2 mouse cellular contexts compared by ENCODE assay signal in the genomic region with DNA sequence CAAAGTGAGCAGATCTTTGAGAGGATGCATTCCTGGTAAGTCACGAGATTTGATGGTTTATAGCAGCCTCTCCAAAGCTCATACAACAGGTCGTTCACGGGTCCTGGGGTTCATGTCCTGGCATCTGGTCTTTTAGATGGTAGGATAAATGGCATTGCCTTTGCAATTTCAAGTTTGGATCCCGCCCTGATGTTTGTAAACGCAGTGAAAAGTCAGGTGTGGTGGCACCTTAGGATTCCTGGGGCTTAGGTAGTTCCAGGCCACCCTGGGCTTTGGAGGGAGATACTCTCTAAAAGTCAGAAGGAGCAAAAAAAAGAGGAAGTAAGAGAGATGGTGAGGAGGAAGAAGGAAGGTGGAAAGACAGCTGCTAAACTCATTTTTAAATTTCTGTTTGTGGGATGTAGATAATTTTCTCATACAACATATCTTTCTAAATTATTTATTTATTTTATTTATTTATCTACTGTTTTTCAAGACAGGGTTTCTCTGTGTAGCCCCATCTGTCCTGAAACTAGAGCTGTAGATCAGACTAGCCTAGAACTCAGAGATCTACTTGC.
TF ChIP-seq lines count a peak whose summit lies in the region.

No protein-coding gene starts in this region.

TF ChIP-seq in CH12.LX, 34 proteins besides CTCF, POLR2A, EP300 and RAD21 (continued from another document):
- TF ChIP-seq CHD1 (IDR thresholded peaks at IDR 0.05; ENCODE audit: low read depth, low read length) (no peak), MEF2A (IDR thresholded peaks at IDR 0.05; ENCODE audit: borderline replicate concordance, low read depth, low read length) (no peak), USF1 (IDR thresholded peaks at IDR 0.05; ENCODE audit: low read depth, low read length) (no peak), SIN3A (IDR thresholded peaks at IDR 0.05; ENCODE audit: low read length) (no peak), E2F4 (IDR thresholded peaks at IDR 0.05; ENCODE audit: insufficient replicate concordance, low read depth, low read length) (no peak), MAX (IDR thresholded peaks at IDR 0.05; ENCODE audit: low read length) (no peak), HCFC1 (IDR thresholded peaks at IDR 0.05; ENCODE audit: low read depth, low read length) (no peak), NELFE (IDR thresholded peaks at IDR 0.05; ENCODE audit: low read depth, low read length) (no peak), CHD2 (IDR thresholded peaks at IDR 0.05; ENCODE audit: low read length) (no peak)

TF ChIP-seq in MEL, 35 proteins besides CTCF, POLR2A, EP300 and RAD21 (continued from another document):
- peak; percentile 15; the same call in 1 of the 2 replicates for TF ChIP-seq SIN3A (IDR thresholded peaks at IDR 0.05; ENCODE audit: low read length)
- 0 out of 2 replicates have a peak, but pooled peaks have one; percentile 26 for TF ChIP-seq TBP (IDR thresholded peaks at IDR 0.05; ENCODE audit: low read depth, low read length)
- peak; percentile 48; the same call in 1 of the 2 replicates for TF ChIP-seq GATA1 (IDR thresholded peaks at IDR 0.05; ENCODE audit: low read depth, low read length)
- TF ChIP-seq TCF12 (IDR thresholded peaks at IDR 0.05; ENCODE audit: low read depth, low read length), result 0 out of 2 replicates have a peak, but pooled peaks have one; percentile 25
- no peak for TF ChIP-seq TAL1 (IDR thresholded peaks at IDR 0.05; ENCODE audit: low read length)
- no peak for TF ChIP-seq USF2 (IDR thresholded peaks at IDR 0.05; ENCODE audit: borderline replicate concordance in 1 of 2, insufficient read depth in 1 of 2, low read depth in 1 of 2, low read length in 2 of 2)
- no peak for TF ChIP-seq POLR2AphosphoS5 (IDR thresholded peaks at IDR 0.05; ENCODE audit: borderline replicate concordance, low read depth, low read length)
- TF ChIP-seq RCOR1 (IDR thresholded peaks at IDR 0.05; ENCODE audit: low read depth, low read length), result peak; percentile 38; the same call in 1 of the 2 replicates
- TF ChIP-seq ZNF384 (IDR thresholded peaks at IDR 0.05; ENCODE audit: low read depth, low read length), result peak; percentile 53; the same call in 1 of the 2 replicates
- TF ChIP-seq ZC3H11A (IDR thresholded peaks at IDR 0.05; ENCODE audit: low read depth, low read length), result no peak
